Mouse (Mus musculus): ENCODE measurements around the gene Wdr64.

DNA sequence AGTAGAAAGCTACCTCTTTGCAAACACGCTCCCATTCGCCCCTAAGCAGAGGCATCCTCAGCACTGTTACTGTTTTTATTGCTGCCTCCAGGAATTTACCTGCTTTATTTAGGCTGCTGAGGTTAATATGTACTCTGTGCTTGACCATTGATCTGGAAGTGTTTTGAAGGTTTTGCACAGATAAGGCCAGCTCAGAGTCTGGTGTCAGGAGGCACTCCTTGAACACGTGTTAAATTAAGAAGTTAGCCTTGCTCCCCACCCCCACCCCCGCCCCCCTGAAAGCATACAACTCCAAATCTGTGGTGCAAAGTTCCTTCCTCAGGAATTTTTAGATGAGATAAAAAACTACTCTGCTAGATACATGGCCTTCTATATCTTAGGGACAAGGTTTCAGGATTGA is 2.8 kb downstream of the Wdr64 start:
- no peak for TF ChIP-seq SIN3A (IDR thresholded peaks at IDR 0.05; ENCODE audit: low read length)
- TF ChIP-seq CTCF (conservative IDR thresholded peaks at IDR 0.05 in 1 of 2, IDR thresholded peaks at IDR 0.05 in 1 of 2; ENCODE audit: low read depth in 2 of 2, low read length in 2 of 2), result no peak
- no peak for TF ChIP-seq SMC3 (IDR thresholded peaks at IDR 0.05; ENCODE audit: low read depth, low read length)
- no peak for TF ChIP-seq MXI1 (IDR thresholded peaks at IDR 0.05; ENCODE audit: low read depth, low read length)
- no peak for TF ChIP-seq MEF2A (IDR thresholded peaks at IDR 0.05; ENCODE audit: borderline replicate concordance, low read depth, low read length)
- no peak for TF ChIP-seq RCOR1 (conservative IDR thresholded peaks at IDR 0.05; ENCODE audit: low read depth, low read length)
- TF ChIP-seq USF1 (IDR thresholded peaks at IDR 0.05; ENCODE audit: low read depth, low read length), result no peak
- no peak for TF ChIP-seq POLR2A (IDR thresholded peaks at IDR 0.05; ENCODE audit: low read depth, low read length)
- TF ChIP-seq EP300 (IDR thresholded peaks at IDR 0.05; ENCODE audit: low read length), result no peak
- no peak for TF ChIP-seq CHD1 (IDR thresholded peaks at IDR 0.05; ENCODE audit: low read depth, low read length)
- TF ChIP-seq MAX (IDR thresholded peaks at IDR 0.05; ENCODE audit: low read length), result no peak

Measured in CH12.LX (cell line).